Mouse (Mus musculus) cerebellum, adult 9-10 months (tissue): ENCODE data around the gene Gm11172.
A peak's percentile ranks its signal among the peaks of the same experiment; 100 is the strongest.
"Not testable (repeated sequence)": the region's sequence is repeated elsewhere in the genome, so short reads cannot be mapped to it uniquely, and the experiment has no call there.

ENCODE experiments used
- DNase-seq: peaks from one replicate; pipeline ENCODE4 v3.0.0; 2022

The Gm11172 gene

GRCm38 (mm10) chr16:10786288-10786687, 26.4 kb upstream of the Gm11172 start:
- DNase-seq: peak; percentile 90

- peak; percentile 26 for DNase-seq
Measured at GRCm38 (mm10) chr16:10786782-10787547, 25.8 kb upstream of the Gm11172 start.

GRCm38 (mm10) chr16:10787548-10788058, 25.1 kb upstream of the Gm11172 start:
- no peak for DNase-seq

- no peak for DNase-seq
Measured at GRCm38 (mm10) chr16:10788271-10788670, 24.4 kb upstream of the Gm11172 start, which contains the start of gene Tnp2. Gene Tnp2, minus strand, starts transcription at chr16:10788660.

- no peak for DNase-seq
Measured at GRCm38 (mm10) chr16:10788866-10789265, 23.8 kb upstream of the Gm11172 start.

- DNase-seq: no peak
Measured at GRCm38 (mm10) chr16:10790702-10791101, 22.0 kb upstream of the Gm11172 start, which contains the start of gene Prm3. Gene Prm3, minus strand, starts transcription at chr16:10790914.

- no peak for DNase-seq
Measured at GRCm38 (mm10) chr16:10796034-10796433, 16.7 kb upstream of the Gm11172 start, which contains the start of gene Prm2. Gene Prm2, minus strand, starts transcription at chr16:10796134.

GRCm38 (mm10) chr16:10802420-10802819, 10.3 kb upstream of the Gm11172 start:
- not testable (repeated sequence) for DNase-seq

- DNase-seq: no peak
Measured at GRCm38 (mm10) chr16:10805789-10806527, 6.8 kb upstream of the Gm11172 start, which contains the start of gene Prm1. Gene Prm1, minus strand, starts transcription at chr16:10805839.

GRCm38 (mm10) chr16:10810376-10810775, 2.3 kb upstream of the Gm11172 start:
- DNase-seq: no peak

- DNase-seq: no peak
Measured at GRCm38 (mm10) chr16:10813726-10814125, 1.0 kb downstream of the Gm11172 start.

- DNase-seq: no peak
Measured at GRCm38 (mm10) chr16:10814864-10815263, 2.1 kb downstream of the Gm11172 start.

GRCm38 (mm10) chr16:10818579-10819135, 5.9 kb downstream of the Gm11172 start:
- DNase-seq: no peak

GRCm38 (mm10) chr16:10819966-10820365, 7.3 kb downstream of the Gm11172 start:
- DNase-seq: no peak

GRCm38 (mm10) chr16:10821387-10821786, 8.7 kb downstream of the Gm11172 start:
- no peak for DNase-seq

GRCm38 (mm10) chr16:10824536-10824935, 11.8 kb downstream of the Gm11172 start:
- DNase-seq: no peak

- no peak for DNase-seq
Measured at GRCm38 (mm10) chr16:10825840-10826239, 13.1 kb downstream of the Gm11172 start.

GRCm38 (mm10) chr16:10827269-10827668, 14.6 kb downstream of the Gm11172 start:
- no peak for DNase-seq

GRCm38 (mm10) chr16:10827766-10828460, 15.2 kb downstream of the Gm11172 start:
- no peak for DNase-seq

- no peak for DNase-seq
Measured at GRCm38 (mm10) chr16:10828461-10828805, 15.7 kb downstream of the Gm11172 start.

GRCm38 (mm10) chr16:10834542-10834910, 21.8 kb downstream of the Gm11172 start:
- DNase-seq: peak; percentile 46

- DNase-seq: peak; percentile 85
Measured at GRCm38 (mm10) chr16:10834911-10835587, 22.3 kb downstream of the Gm11172 start, which contains the start of gene Rmi2. Gene Rmi2, plus strand, starts transcription at chr16:10835059.
